Mouse (Mus musculus) ES-Bruce4 (cell line): ENCODE results near the gene Ltbp2. TPM values are rescaled to one million over a fixed set of nuclear protein-coding genes. Genes with fewer than 3 reads are reported as not detected.

Experiments
- H3K27ac ChIP-seq: 2 replicates; pipeline ENCODE4 v1.5.1; 2012; ENCODE audit warnings: low read length, inconsistent platforms; ENCODE audit not compliant: insufficient read depth
- H3K27me3 ChIP-seq: 2 replicates; pipeline ENCODE4 v1.6.1; 2012; ENCODE audit warnings: mild to moderate bottlenecking, low read length, inconsistent platforms; ENCODE audit not compliant: control insufficient read depth, poor library complexity, insufficient read depth, severe bottlenecking
- H3K36me3 ChIP-seq: 2 replicates; pipeline ENCODE4 v1.6.1; 2012; ENCODE audit warnings: inconsistent platforms, mild to moderate bottlenecking, low read length, moderate library complexity; ENCODE audit not compliant: control insufficient read depth, poor library complexity, insufficient read depth, severe bottlenecking
- H3K4me1 ChIP-seq: one replicate; pipeline ENCODE4 v1.8.1; 2011; ENCODE audit warnings: low read length; ENCODE audit not compliant: control insufficient read depth, insufficient read depth
- H3K4me3 ChIP-seq: 2 replicates; pipeline ENCODE4 v1.5.1; 2011; ENCODE audit warnings: low read depth, mild to moderate bottlenecking, low read length
- H3K9ac ChIP-seq: 2 replicates; pipeline ENCODE4 v1.6.1; 2012; ENCODE audit warnings: low read depth, mild to moderate bottlenecking, inconsistent platforms; ENCODE audit not compliant: poor library complexity, severe bottlenecking
- H3K9me3 ChIP-seq: replicated peaks from 2 replicates; pipeline ENCODE4 v1.6.1; 2012; ENCODE audit warnings: mild to moderate bottlenecking, low read length, inconsistent platforms; ENCODE audit not compliant: control insufficient read depth, poor library complexity, insufficient read depth, severe bottlenecking
- CTCF ChIP-seq: IDR thresholded peaks from one replicate; pipeline ENCODE4 v1.8.1; 2011; ENCODE audit warnings: low read depth, low read length
- EP300 ChIP-seq: IDR thresholded peaks from 2 replicates; pipeline ENCODE4 v1.6.1; 2011; ENCODE audit warnings: low read depth, low read length; ENCODE audit not compliant: insufficient read depth
- POLR2A ChIP-seq: IDR thresholded peaks from one replicate; pipeline ENCODE4 v1.8.1; 2011; ENCODE audit warnings: low read length; ENCODE audit not compliant: insufficient read depth
- polyA plus RNA-seq: library from polyadenylated mRNA; stranded (reverse); fragments of >200 nt; gene quantifications from 2 replicates; pipeline ENCODE4 v1.2.4, GENCODE M21; 2011; ENCODE audit warnings: low read depth; ENCODE audit not compliant: missing spikeins, insufficient read depth, insufficient read length

The Ltbp2 gene
- polyA plus RNA-seq, 1 experiment = 1.9 TPM

DNA sequence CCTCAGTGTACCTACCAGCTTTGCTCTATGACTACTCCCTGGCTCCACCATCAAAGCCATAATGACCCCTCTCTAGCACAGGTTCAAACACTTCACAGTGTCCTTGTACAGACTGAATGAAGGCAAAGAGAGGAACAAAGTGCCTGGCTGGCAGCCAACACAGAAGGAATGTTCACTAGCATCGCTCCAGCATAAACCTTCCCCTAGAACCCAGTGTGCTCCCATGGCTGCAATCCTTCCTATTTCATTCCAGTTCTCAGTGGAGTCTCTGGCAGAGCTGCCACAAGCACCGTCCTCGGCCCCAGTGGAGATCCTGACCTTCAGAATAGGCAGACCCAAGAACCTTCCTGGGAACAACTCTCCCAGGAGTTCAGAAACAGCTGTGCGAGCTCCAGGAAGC is 75.9 kb downstream of the Ltbp2 start:
- H3K4me1 ChIP-seq = no peaks in the 10 kb centered on the region
- H3K27me3 ChIP-seq = no peaks in the 10 kb centered on the region
- no peaks in the 10 kb centered on the region for H3K36me3 ChIP-seq
- H3K4me3 ChIP-seq = no peak overlapping the region
- no peak overlapping the region for H3K27ac ChIP-seq
- no peaks in the 10 kb centered on the region for H3K9me3 ChIP-seq
- H3K9ac ChIP-seq = no peak overlapping the region
- TF ChIP-seq EP300 = no peak

DNA sequence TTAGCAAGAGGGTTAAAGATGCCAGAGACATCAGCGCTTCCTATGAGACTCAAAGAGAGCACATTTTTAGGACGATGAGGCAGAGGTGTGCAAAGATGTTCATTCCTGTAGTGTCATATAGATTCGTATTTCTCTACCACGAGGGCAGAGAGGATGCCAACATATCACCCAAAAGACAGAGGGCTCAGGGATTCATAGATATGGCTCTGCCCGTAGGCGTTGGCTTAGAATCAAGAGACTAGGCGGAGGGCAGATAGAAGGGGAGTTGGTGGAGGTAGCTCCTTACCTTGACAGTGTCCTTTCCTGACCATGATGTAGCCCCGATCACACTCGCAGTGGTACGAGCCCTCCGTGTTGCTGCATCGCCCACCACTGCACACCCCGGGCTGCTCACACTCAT is 77.2 kb downstream of the Ltbp2 start:
- no peak for TF ChIP-seq POLR2A
- no peak for TF ChIP-seq EP300
- no peak for TF ChIP-seq CTCF
- Histone ChIP-seq H3K4me3 (no peak overlapping the region), H3K27ac (no peak overlapping the region), H3K4me1 (no peaks in the 10 kb centered on the region), H3K9ac (no peak overlapping the region), H3K9me3 (no peaks in the 10 kb centered on the region), H3K36me3 (no peaks in the 10 kb centered on the region), H3K27me3 (no peaks in the 10 kb centered on the region)

- H3K27me3 ChIP-seq = no peaks in the 10 kb centered on the region
- no peaks in the 10 kb centered on the region for H3K9me3 ChIP-seq
- H3K4me1 ChIP-seq = no peaks in the 10 kb centered on the region
- no peak overlapping the region for H3K4me3 ChIP-seq
- TF ChIP-seq POLR2A (no peak), CTCF (no peak)
- H3K36me3 ChIP-seq = no peaks in the 10 kb centered on the region
- no peak overlapping the region for H3K9ac ChIP-seq
- no peak overlapping the region for H3K27ac ChIP-seq
These were observed 81.7 kb downstream of the Ltbp2 start for GRCm38 (mm10) chr12:84794647-84795046.

DNA sequence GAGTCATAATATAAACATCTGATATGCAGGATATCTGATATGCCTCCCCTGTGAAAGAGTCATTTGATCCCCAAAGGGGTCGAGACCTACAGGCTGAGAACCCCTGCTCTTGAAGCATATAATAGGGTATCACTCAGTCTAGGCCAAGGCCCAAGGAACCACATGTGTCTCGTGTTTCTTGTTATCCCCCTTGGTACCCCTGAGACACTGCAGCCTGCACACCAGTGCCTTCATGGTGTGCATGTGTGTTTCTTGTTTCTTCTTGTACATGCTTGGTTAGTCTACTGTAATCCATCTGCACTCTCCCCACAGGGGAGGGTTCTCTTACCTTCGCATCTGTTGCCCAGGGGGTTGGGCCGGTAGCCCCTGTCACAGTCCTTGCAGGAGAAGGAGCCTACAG is 83.7 kb downstream of the Ltbp2 start:
- no peaks in the 10 kb centered on the region for H3K27me3 ChIP-seq
- H3K27ac ChIP-seq = no peak overlapping the region
- H3K9me3 ChIP-seq = no peaks in the 10 kb centered on the region
- no peaks in the 10 kb centered on the region for H3K36me3 ChIP-seq
- H3K4me1 ChIP-seq = no peaks in the 10 kb centered on the region
- no peak overlapping the region for H3K4me3 ChIP-seq
- TF ChIP-seq EP300 (no peak), CTCF (no peak), POLR2A (no peak)
- no peak overlapping the region for H3K9ac ChIP-seq

DNA sequence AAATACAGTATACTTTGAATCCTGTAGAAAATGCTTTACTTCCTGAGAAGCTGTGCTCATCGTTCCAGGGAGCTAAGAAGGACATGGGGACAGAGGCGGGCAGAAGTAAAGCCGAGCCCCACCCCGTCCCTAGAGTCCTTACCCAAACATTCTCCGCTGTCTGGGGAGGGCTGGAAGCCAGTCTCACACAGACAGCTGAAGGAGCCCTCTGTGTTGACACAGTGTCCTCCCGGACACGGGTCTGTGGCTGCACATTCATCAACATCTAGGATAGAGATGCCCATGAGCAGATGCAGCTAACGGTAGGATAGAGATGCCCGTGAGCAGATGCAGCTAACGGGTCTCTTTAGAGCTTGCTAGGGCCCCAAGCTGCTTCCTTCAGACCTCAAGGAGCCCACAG is 85.5 kb downstream of the Ltbp2 start:
- Histone ChIP-seq H3K9me3 (no peaks in the 10 kb centered on the region), H3K9ac (no peak overlapping the region), H3K4me1 (no peaks in the 10 kb centered on the region), H3K36me3 (no peaks in the 10 kb centered on the region), H3K27me3 (no peaks in the 10 kb centered on the region), H3K27ac (no peak overlapping the region), H3K4me3 (no peak overlapping the region)
- TF ChIP-seq EP300 (no peak), CTCF (no peak)

DNA sequence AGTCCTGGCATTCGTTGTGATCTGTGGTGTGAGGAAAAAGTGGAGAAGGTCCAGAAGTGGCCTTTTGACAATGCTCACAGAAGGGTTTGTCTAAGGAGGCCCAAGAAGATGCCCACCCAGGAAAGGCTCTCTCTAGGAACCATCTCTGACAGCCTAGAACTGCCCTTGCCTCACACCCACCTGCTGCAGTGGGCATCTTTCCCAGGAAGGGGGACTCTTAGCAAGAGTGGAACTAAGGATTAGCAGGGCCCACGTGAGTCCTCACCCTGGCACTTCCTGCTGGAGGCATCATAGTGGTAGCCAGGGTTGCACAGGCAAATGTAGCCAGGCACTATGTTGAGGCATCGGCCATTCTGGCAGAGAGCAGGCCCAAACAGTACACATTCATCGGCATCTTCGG is 90.2 kb downstream of the Ltbp2 start:
- Histone ChIP-seq H3K4me1 (no peaks in the 10 kb centered on the region), H3K4me3 (no peak overlapping the region), H3K36me3 (no peaks in the 10 kb centered on the region), H3K9ac (no peak overlapping the region), H3K27ac (no peak overlapping the region), H3K9me3 (no peaks in the 10 kb centered on the region), H3K27me3 (no peaks in the 10 kb centered on the region)
- TF ChIP-seq POLR2A (no peak), CTCF (no peak)
